Mouse (Mus musculus) urinary bladder, postnatal 25 days (tissue): ENCODE data around the gene Wbp1.

Source experiments
- DNase-seq: peaks from one replicate; pipeline ENCODE4 v3.0.0; 2022; ENCODE audit warnings: low spot score

Gene Wbp1

DNA sequence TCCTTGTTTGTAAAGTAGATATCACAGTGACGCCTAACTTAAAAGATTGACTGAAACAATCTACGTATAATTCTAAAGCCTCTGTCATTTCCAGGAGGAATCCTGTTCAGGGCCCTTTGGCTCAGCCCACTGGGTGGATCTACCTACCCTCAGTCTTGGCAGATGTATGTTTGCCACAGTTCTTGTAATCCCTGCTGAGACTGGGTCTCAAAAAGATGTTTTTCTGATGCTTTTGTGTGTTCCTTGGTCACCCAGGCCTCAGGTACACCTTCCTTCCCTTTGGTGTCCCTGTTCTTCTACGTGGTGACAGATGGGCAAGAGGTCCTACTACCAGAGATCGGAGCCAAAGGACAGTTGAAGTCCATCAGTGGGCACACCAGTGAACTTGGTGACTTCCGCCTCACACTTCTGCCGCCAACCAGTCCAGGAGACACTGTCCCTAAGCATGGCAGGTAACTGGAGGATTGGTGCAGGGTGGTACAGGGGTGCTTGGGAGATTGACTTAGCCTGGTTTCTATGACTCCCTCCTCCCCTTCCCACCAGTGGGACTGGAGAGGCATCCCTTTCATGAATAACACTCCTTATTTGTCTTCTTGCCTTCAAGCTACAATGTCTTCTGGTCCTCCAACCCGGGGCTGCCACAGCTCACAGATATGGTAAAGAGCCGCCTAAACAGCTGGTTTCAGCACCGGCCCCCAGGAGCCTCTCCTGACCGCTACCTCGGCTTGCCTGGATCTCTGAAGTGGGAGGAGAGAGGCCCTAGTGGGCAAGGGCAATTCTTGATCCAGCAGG lies 4.8 kb downstream of the Wbp1 start:
- DNase-seq: no peak

DNA sequence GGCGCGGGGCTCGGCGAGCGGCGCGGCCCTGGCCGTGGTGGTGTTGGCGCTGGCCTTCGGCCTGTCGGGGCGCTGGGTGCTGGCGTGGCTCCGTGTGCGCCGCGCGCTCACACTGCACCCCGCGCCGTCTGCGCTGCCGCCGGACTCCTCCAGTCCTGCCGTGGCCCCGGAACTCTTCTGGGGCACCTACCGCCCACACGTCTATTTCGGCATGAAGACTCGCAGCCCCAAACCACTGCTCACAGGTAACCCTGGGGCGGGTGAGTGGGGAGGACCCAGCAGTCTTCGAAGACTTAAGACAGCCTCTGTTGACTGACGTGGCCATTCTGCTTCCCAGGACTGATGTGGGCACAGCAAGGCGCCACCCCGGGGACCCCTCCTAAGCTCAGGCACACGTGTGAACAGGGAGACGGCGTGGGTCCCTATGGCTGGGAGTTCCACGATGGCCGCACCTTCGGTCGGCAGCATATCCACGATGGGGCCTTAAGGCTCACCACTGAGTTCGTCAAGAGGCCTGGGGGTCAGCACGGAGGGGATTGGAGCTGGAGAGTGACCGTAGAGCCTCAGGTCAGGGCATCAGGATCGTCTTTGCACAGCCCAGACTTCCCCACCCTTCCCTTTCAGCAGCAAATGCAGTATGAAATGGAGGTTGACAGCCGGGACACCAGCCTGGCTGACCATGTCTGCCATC lies 5.5 kb downstream of the Wbp1 start:
- no peak for DNase-seq

DNA sequence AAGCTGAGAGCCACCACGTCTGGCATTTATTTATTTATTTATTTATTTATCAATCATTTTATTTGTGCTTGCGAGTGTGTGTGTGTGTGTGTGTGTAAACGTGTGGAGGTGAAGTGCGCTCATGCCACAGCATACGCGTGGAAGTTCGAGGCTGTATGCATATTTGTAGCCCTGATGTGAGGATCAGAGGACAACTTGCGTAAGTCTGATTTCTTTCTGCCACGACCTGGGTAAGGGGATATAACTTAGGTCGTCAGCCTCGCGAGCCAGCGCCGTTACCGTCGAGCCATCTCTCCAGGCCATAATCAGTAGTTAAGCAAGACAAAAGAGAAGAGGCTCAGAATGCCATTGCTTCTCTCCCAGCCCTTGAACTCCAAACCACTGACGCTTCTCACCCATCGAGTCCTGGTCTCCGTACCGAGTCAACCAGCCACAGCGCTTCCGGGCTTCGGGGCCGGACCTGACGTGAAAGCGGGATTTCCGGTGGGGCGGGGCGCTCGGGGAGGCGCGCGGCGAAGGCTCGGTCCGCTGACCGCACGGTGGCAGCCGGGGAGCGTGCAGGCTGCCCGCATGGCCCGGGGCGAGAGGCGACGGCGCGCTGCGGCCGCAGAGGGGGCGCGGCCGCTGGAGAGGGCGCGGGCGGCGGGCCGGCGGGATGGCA lies 6.2 kb downstream of the Wbp1 start, which contains the start of gene Mogs:
Gene Mogs (plus strand): TSS at position 486 of the 661 bp plus-strand sequence.
- peak; percentile 95 for DNase-seq

DNA sequence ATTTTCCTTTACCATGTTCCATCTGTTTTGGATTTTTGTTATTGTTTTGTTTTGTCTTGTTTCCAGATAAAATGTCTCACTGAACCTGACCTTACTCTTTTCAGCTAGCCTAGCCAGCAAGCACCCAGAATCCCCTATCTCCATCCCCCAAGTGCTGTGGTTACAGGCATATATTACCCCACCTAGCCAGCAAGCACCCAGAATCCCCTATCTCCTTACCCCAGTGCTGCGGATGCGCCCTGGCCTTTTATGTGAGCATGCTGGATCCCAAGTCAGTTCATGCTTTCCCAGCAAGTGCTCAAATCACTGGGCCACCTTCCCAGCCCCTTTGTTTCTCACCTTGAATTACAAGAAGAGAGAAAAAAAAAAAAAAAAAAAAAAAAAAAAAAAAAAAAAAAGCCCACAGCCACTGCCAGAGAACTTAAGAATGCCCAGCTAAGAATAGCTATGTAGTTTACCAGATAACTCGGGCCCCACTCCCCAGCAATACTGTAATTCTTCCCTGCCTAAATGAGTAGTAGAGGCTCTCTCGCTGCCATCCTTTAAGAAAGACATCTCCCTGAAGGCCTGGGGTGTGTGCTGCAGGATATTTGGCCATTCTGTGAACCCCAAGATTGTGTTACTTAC lies 9.7 kb downstream of the Wbp1 start:
- DNase-seq: no peak

DNA sequence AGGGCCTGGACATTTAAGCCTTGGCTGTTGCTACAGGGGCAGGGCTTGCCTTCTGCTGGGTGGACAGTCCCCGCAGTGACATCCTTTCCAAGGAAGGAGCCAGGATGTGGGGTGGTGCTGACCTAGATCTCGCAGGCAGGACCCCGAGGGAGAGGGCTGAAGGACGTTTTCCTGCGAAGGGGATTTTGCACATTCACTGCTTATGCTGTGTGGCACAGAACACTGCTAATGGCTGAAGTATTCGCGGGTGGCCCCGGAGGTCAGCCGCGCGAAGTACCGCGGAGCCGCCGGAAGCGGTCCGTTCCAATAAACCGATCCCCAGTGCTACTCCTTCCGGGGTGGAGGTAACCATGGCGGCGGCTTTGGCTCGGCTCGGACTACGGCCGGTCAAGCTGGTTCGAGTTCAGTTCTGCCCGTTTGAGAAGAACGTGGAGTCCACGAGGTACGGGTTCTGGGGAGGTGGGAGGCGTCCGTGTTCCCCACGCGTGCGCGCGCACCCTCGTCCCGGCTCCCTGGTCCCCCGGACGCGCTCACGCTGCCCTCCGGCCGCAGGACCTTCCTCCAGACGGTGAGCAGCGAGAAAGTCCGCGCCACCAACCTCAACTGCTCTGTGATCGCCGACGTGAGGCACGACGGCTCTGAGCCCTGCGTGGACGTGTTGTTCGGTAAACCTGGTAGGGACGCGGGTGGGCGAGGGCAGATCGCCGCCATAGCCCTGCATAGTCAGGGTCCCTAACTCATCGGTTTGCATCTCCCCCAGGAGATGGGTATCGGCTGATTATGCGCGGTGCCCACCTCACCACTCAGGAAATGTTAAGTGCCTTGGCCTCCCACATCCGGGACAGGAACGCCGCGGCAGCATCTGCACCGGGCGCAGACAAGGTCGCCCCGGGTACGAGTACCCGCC lies 12.3 kb downstream of the Wbp1 start, which contains the start of gene Mrpl53:
Gene Mrpl53 (plus strand): TSS at position 279 of the 907 bp plus-strand sequence.
- peak; percentile 81 for DNase-seq

DNA sequence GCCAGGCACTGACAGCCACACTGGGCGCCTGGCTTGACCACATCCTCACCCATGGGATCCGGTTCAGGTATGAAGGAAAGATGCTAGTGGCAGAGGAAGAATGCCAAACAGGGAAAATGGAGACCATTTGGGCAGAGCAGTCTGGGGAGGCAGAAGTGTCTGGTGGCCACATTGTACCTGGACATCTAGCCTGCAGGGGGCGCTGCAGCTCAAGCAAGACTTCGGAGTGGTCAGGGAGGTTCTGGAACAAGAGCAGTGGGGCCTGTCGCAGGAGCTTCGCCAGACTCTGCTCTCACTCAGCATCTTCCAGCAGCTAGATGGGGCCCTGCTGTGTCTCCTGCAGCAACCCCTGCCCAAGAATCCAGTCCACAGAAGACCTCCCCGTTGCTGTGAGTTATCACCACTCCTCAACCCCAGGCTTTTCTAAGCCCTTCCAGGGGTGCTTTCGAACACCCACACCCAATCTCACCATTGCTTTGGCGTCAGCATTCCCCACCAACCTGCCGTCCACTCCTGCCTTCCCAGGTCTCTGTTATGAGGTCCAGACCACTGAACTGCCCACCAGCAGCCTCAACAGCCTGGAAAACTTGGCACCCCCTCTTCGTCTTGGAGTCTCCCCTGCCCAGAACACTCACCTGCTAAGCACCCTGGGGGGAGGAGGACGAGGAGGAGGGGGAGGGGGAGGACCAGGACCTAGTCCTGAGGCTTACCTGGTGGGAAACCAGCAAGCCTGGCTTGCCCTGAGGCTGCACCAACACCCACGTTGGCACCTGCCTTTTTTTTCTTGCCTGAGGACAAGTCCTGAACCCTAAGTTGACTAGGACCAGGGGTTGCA lies 13.6 kb downstream of the Wbp1 start:
- peak; percentile 70 for DNase-seq

DNA sequence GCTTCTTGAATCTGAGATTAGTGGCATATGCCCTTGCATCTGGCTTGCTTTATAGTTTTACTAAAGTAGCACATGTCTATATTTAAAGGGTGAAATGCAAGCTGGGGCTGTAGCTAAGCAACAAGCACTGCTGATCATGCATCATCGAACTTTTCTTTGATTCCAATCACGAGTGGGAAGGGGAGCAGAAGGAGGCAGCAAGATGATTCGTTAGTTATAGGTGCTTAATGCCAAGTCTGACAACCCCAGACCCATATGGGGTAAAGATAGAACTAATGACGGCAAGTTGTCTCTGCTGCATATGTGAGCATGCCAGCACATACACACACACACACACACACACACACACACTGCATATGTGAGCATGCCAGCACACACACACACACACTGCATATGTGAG lies 17.2 kb downstream of the Wbp1 start:
- DNase-seq: no peak

GRCm38 (mm10) chr6:83103130-83103650 lies 18.2 kb downstream of the Wbp1 start:
- DNase-seq: no peak

- DNase-seq: peak; percentile 55
Observed at GRCm38 (mm10) chr6:83101688-83102556, 19.4 kb downstream of the Wbp1 start.

- peak; percentile 74 for DNase-seq
Observed at GRCm38 (mm10) chr6:83101316-83101687, 20.1 kb downstream of the Wbp1 start, which contains the start of the genes Ccdc142 and Gm42688. TSS of gene Ccdc142 (plus strand) at chr6:83101601. TSS of gene Gm42688 (plus strand) at chr6:83101617.

DNA sequence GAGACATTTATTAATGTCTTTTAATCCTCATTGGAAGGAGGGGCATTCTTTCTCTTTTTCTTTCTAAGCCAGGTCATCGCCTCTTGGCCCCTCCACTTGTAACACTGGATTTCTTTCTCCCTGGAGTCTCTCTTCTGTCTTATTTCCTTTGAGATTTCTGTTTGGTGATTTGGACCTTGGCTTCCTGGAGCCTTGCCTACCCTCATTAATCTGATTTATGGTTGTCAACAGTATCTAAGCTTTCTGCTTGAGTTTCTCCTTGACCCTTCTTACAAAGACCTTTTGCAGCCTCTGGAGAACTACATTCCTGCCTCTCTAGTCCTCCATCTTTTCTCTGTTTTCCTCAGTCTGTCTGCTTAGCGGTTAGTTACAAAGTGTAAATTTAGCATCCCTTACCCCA lies 22.9 kb downstream of the Wbp1 start:
- no peak for DNase-seq

DNA sequence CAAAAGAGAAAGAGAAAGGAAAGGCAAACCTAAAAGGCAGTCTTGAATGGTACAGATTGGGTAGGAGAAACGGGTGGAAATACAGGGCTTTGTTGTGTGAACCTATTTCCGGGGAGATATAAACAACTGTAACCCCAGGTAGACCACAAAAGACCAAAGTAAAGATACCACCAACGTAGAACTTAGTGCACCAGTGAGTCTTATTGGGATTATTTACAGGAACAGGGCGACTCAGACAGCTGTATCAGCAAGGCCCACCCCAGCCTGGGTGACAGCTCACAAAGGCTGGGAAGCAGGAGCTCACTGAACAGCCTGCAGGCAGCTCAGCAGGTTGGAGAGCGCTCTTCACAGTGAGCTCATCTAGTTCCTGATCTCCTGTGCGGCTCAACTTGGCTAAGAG lies 25.4 kb downstream of the Wbp1 start:
- no peak for DNase-seq

- DNase-seq: no peak
Observed at GRCm38 (mm10) chr6:83092416-83093127, 28.8 kb downstream of the Wbp1 start.

DNA sequence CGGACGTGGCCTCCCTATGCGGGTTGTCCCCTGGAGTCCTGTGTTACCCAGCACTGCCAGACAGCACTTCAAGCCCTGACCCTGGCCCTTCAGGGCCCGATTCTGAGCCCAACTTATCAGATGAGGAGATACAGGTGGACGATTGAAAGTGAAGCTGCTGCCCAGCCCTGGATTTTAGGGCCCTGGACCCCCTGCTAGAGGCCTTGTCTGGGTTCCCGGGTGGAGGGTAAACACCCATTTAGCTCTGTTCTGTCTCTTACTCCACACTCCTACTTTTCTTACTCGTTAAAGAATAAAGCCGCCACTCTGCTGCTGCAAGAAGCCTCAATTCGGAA lies 33.5 kb downstream of the Wbp1 start:
- DNase-seq: no peak

GRCm38 (mm10) chr6:83087205-83087925 lies 34.0 kb downstream of the Wbp1 start:
- no peak for DNase-seq

DNA sequence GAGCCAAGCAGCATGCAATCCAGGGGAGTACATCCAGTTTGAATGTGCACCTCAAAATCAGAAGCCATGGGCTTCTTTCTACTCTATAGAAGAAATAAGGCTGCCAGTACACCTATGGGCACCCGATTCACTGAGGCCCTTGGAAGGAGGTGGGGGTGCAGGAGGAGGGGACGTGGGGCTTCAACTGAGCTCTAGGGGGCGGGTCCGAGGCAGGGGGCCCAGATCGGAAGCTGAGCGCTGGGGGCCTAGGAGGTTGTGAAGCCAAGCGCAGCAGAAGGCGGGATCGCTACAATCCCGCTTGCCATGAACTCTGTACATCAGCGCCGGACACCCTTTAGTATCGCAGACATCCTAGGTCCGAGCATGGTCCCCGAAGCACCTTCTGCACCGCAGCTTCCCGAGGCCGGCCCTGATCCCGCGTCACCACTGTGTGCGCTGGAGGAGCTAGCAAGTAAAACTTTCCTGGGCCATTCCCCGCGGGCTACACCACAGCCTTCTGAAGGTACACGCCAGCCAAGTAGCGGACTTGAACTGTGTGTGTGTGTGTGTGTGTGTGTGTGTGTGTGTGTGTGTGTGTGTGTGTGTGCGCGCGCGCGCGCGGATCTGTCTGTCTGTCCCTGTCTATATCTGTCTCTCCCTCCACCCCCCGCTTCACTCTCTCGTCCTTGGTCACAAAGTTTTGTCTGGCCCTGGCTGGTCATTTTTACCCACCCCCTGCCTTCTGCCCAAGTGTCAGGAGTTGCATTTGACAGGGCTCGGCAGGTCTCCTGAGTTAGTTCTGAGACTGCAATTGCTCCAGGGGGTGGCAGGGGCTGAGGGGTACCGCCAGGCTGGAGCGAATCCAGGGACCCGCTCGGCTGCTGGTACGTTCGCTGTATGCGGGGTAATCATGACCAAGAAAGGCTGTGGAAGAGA lies 35.0 kb downstream of the Wbp1 start, which contains the start of gene Lbx2:
Gene Lbx2 (plus strand): TSS at position 247 of the 915 bp plus-strand sequence.
- no peak for DNase-seq

- no peak for DNase-seq
Observed at GRCm38 (mm10) chr6:83084477-83084876, 36.9 kb downstream of the Wbp1 start.
